Mouse (Mus musculus) forebrain, embryonic 16.5 days (tissue): Measurements from ENCODE around the gene Prmt1. TPM values are rescaled to one million over a fixed set of nuclear protein-coding genes. Genes with fewer than 3 reads are reported as not detected.

Experiments
- ATAC-seq: fragments of 200-750 bp; cut with Nextera tagmentation; 2 replicates; pipeline ENCODE4 v1.8.0; 2017; ENCODE audit warnings: mild to moderate bottlenecking, moderate library complexity
- H3K27ac ChIP-seq: fragments of 300-500 bp; sonication (generic); 2 replicates; pipeline ENCODE4 v1.5.1; 2014; ENCODE audit warnings: low read length, control low read depth
- H3K27me3 ChIP-seq: fragments of 300-500 bp; sonication (generic); replicated peaks from 2 replicates; pipeline ENCODE4 v1.6.1; 2014; ENCODE audit warnings: low read length; ENCODE audit not compliant: control insufficient read depth, insufficient read depth
- H3K36me3 ChIP-seq: fragments of 300-500 bp; sonication (generic); 2 replicates; pipeline ENCODE4 v1.6.1; 2014; ENCODE audit not compliant: control insufficient read depth, insufficient read depth
- H3K4me1 ChIP-seq: fragments of 300-500 bp; sonication (generic); replicated peaks from 2 replicates; pipeline ENCODE4 v1.6.1; 2014; ENCODE audit warnings: low read length; ENCODE audit not compliant: control insufficient read depth, insufficient read depth
- H3K4me2 ChIP-seq: fragments of 300-500 bp; sonication (generic); 2 replicates; pipeline ENCODE4 v1.6.1; 2014; ENCODE audit warnings: mild to moderate bottlenecking, low read length, control low read depth
- H3K4me3 ChIP-seq: fragments of 300-500 bp; sonication (generic); replicated peaks from 2 replicates; pipeline ENCODE4 v1.5.1; 2014; ENCODE audit warnings: mild to moderate bottlenecking, low read length, control low read depth
- H3K9ac ChIP-seq: fragments of 300-500 bp; sonication (generic); replicated peaks from 2 replicates; pipeline ENCODE4 v1.6.1; 2014; ENCODE audit warnings: low read depth, low read length, control low read depth
- H3K9me3 ChIP-seq: fragments of 300-500 bp; sonication (generic); 2 replicates; pipeline ENCODE4 v1.6.1; 2016; ENCODE audit warnings: low read length; ENCODE audit not compliant: control insufficient read depth
- WGBS: fragments of 180-500 bp; shearing (Covaris S2); extraction: QIAGEN DNeasy Blood & Tissue Kit; methylation state at CpG from one replicate; pipeline ENCODE4 v1.1.7; 2014; 5-methylcytosine and 5-hydroxymethylcytosine counted together
- polyA plus RNA-seq: library from polyadenylated mRNA; unstranded; fragments of >200 nt; fragmentation: Nextera tagmentation; extraction: Ambion mirVana; gene quantifications from 2 replicates; pipeline ENCODE4 v1.2.1, GENCODE M21; 2015

Prmt1 gene
- polyA plus RNA-seq, 1 experiment from 2014 or later = 707 TPM

- Histone ChIP-seq H3K4me3 (no peak overlapping the region), H3K36me3 (peaks cover 11% of the 10 kb centered on the region), H3K4me2 (no peak overlapping the region), H3K27me3 (no peaks in the 10 kb centered on the region), H3K4me1 (no peaks in the 10 kb centered on the region), H3K27ac (no peak overlapping the region), H3K9ac (no peak overlapping the region), H3K9me3 (no peaks in the 10 kb centered on the region)
- ATAC-seq = no peak
- WGBS = 91% methylated on average over 13 of the region's 13 CpGs
These were observed 25.9 kb downstream of the Prmt1 start for GRCm38 (mm10) chr7:44960512-44960910.

GRCm38 (mm10) chr7:44959874-44960511 lies 26.4 kb downstream of the Prmt1 start:
- Histone ChIP-seq H3K27ac (no peak overlapping the region), H3K4me1 (no peaks in the 10 kb centered on the region), H3K9me3 (no peaks in the 10 kb centered on the region), H3K9ac (no peak overlapping the region), H3K4me2 (no peak overlapping the region), H3K36me3 (peaks cover 10% of the 10 kb centered on the region), H3K4me3 (no peak overlapping the region), H3K27me3 (no peaks in the 10 kb centered on the region)
- no peak for ATAC-seq
- WGBS = 89% methylated on average over 10 of the region's 10 CpGs

- no peak for ATAC-seq
- H3K9ac ChIP-seq = no peak overlapping the region
- no peaks in the 10 kb centered on the region for H3K27me3 ChIP-seq
- WGBS = 91% methylated on average over 8 of the region's 8 CpGs
- peaks cover 8% of the 10 kb centered on the region for H3K36me3 ChIP-seq
- H3K4me1 ChIP-seq = no peaks in the 10 kb centered on the region
- H3K27ac ChIP-seq = no peak overlapping the region
- H3K4me2 ChIP-seq = no peak overlapping the region
- H3K4me3 ChIP-seq = no peak overlapping the region
- no peaks in the 10 kb centered on the region for H3K9me3 ChIP-seq
These were observed 27.1 kb downstream of the Prmt1 start for GRCm38 (mm10) chr7:44959281-44959680.

- ATAC-seq = no peak
- WGBS = 52% methylated on average over 7 of the region's 7 CpGs
- Histone ChIP-seq H3K4me3 (no peak overlapping the region), H3K36me3 (peaks cover 8% of the 10 kb centered on the region), H3K9me3 (no peaks in the 10 kb centered on the region), H3K4me1 (no peaks in the 10 kb centered on the region), H3K9ac (no peak overlapping the region), H3K27ac (no peak overlapping the region), H3K4me2 (no peak overlapping the region), H3K27me3 (no peaks in the 10 kb centered on the region; the same call in 1 of the 2 replicates)
These were observed 28.2 kb downstream of the Prmt1 start for GRCm38 (mm10) chr7:44958208-44958607.

- no peak for ATAC-seq
- H3K36me3 ChIP-seq = peaks cover 5% of the 10 kb centered on the region; the same call in 1 of the 2 replicates
- 75% methylated on average over 20 of the region's 20 CpGs for WGBS
- no peak overlapping the region for H3K27ac ChIP-seq
- H3K4me2 ChIP-seq = no peak overlapping the region
- no peak overlapping the region for H3K4me3 ChIP-seq
- peaks cover 7% of the 10 kb centered on the region for H3K4me1 ChIP-seq
- H3K9me3 ChIP-seq = no peaks in the 10 kb centered on the region
- peaks cover 7% of the 10 kb centered on the region for H3K27me3 ChIP-seq
- H3K9ac ChIP-seq = no peak overlapping the region
These were observed 29.1 kb downstream of the Prmt1 start for GRCm38 (mm10) chr7:44957183-44957835.

- ATAC-seq = no peak
- Histone ChIP-seq H3K4me2 (no peak overlapping the region), H3K36me3 (peaks cover 2% of the 10 kb centered on the region; the same call in 1 of the 2 replicates), H3K4me3 (no peak overlapping the region), H3K9me3 (no peaks in the 10 kb centered on the region), H3K4me1 (peaks cover 8% of the 10 kb centered on the region), H3K9ac (no peak overlapping the region), H3K27ac (no peak overlapping the region), H3K27me3 (peaks cover 15% of the 10 kb centered on the region)
- 64% methylated on average over 6 of the region's 6 CpGs for WGBS
These were observed 30.1 kb downstream of the Prmt1 start for GRCm38 (mm10) chr7:44956266-44956665.

- Histone ChIP-seq H3K27me3 (peaks cover 20% of the 10 kb centered on the region), H3K36me3 (no peaks in the 10 kb centered on the region), H3K27ac (no peak overlapping the region), H3K9me3 (no peaks in the 10 kb centered on the region), H3K4me3 (no peak overlapping the region), H3K4me1 (peaks cover 8% of the 10 kb centered on the region), H3K9ac (no peak overlapping the region), H3K4me2 (no peak overlapping the region)
- no peak for ATAC-seq
- 51% methylated on average over 5 of the region's 5 CpGs for WGBS
These were observed 30.7 kb downstream of the Prmt1 start for GRCm38 (mm10) chr7:44955628-44956027.

GRCm38 (mm10) chr7:44954091-44954885 lies 32.1 kb downstream of the Prmt1 start:
- 83% methylated on average over 12 of the region's 12 CpGs for WGBS
- ATAC-seq = no peak

GRCm38 (mm10) chr7:44953561-44953960 lies 32.8 kb downstream of the Prmt1 start:
- no peaks in the 10 kb centered on the region for H3K9me3 ChIP-seq
- peaks cover 8% of the 10 kb centered on the region for H3K4me1 ChIP-seq
- H3K4me2 ChIP-seq = no peak overlapping the region
- no peak for ATAC-seq
- WGBS = 64% methylated on average over 14 of the region's 14 CpGs
- H3K27ac ChIP-seq = no peak overlapping the region
- H3K4me3 ChIP-seq = no peak overlapping the region
- peaks cover 28% of the 10 kb centered on the region for H3K27me3 ChIP-seq
- H3K36me3 ChIP-seq = no peaks in the 10 kb centered on the region
- H3K9ac ChIP-seq = no peak overlapping the region

More at GRCm38 (mm10) chr7:44954091-44954885, 32.1 kb downstream of the Prmt1 start:
- H3K4me3 ChIP-seq = no peak overlapping the region
- no peaks in the 10 kb centered on the region for H3K9me3 ChIP-seq
- H3K36me3 ChIP-seq = no peaks in the 10 kb centered on the region
- no peak overlapping the region for H3K9ac ChIP-seq
- no peak overlapping the region for H3K4me2 ChIP-seq
- H3K4me1 ChIP-seq = peaks cover 8% of the 10 kb centered on the region
- no peak overlapping the region for H3K27ac ChIP-seq
- H3K27me3 ChIP-seq = peaks cover 28% of the 10 kb centered on the region
